Mouse (Mus musculus): ENCODE measurements around the gene Ccdc114. TPM values are rescaled to one million over a fixed set of nuclear protein-coding genes. Genes with fewer than 3 reads are reported as not detected.
"Not testable (repeated sequence)": the region's sequence is repeated elsewhere in the genome, so short reads cannot be mapped to it uniquely, and the experiment has no call there.

Ccdc114 gene
- total RNA-seq (2021), result 1 to 10 TPM; 2.6 to 2.7 TPM
- long read RNA-seq, experiment 1, partial matches to known transcripts, result 0 of 2 reads
- long read RNA-seq, experiment 1, other reads (novel, unspliced or antisense), result 1 of 2 reads
- long read RNA-seq, experiment 2, result 0 reads

DNA sequence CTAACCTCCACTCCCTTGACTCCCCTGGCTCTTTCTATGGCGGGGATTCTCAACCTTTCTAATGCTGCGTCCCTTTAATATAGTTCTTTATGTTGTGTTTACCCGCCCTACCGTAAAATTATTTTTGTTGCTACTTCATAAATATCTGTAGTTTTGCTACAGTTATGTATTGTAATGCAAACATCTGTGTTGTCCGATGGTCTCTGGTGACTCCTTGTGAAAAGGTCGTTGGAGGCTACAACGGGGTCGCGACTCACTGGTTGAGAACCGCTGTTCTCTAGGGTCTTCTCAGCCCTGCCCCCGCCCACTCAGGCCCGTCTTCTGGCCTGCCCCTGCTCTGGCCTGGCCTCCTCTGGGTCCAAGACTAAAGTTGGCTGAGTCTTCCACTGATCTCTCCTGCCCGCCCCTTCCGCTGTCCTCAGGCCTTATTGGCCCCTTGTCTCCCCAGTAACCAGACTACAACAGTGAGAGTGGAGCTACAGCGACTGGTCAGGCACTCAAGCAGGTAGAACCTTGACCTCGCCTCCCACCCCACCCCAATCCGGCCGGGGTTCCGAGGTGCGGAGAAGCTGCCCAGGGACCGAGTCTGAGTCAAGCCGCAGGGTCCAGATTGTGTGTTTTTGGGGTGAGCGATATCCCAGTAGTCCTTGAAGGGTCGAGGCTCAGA is at the start of gene Ccdc114:
TSS of gene Ccdc114 (plus strand) at position 311 of the 667 bp plus-strand sequence.
- DNase-seq (ENCODE audit: low spot score in 2 of 2), result no peak

DNA sequence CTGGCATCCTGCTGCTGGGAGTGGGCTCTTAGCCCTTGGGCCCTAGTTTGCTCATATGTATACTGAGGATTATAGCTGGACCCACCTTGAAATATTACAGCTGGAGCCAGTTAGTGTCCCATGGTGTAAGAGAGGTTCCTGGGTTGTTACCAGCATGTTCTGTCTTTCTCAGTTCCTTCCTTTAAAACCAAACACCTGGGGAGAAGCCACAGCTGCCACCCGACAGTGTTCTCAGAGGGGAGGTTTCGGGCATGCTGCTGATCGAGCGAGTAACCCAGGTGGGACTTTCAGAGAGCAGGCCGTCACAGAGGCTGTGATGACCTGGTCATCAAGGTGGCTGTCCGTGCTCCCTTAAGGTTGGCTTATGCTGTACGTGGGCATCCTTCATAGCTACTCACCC is 47.0 kb upstream of the Ccdc114 start:
- DNase-seq (ENCODE audit: low spot score in 2 of 2), result no peak

GRCm38 (mm10) chr7:45878278-45878677 is 45.6 kb upstream of the Ccdc114 start, which contains the start of gene Grin2d:
Grin2d (minus strand) TSS chr7:45878378.
- DNase-seq (ENCODE audit: low spot score in 2 of 2), result not testable (repeated sequence)

GRCm38 (mm10) chr7:45880531-45880930 is 43.3 kb upstream of the Ccdc114 start:
- no peak for DNase-seq (ENCODE audit: low spot score in 2 of 2)

- no peak for DNase-seq (ENCODE audit: low spot score in 2 of 2)
Measured at GRCm38 (mm10) chr7:45881011-45881410, 42.9 kb upstream of the Ccdc114 start.

- no peak for DNase-seq (ENCODE audit: low spot score in 2 of 2)
Measured at GRCm38 (mm10) chr7:45887246-45887645, 36.6 kb upstream of the Ccdc114 start.

GRCm38 (mm10) chr7:45892651-45893050 is 31.2 kb upstream of the Ccdc114 start:
- no peak for DNase-seq (ENCODE audit: low spot score in 2 of 2)

DNA sequence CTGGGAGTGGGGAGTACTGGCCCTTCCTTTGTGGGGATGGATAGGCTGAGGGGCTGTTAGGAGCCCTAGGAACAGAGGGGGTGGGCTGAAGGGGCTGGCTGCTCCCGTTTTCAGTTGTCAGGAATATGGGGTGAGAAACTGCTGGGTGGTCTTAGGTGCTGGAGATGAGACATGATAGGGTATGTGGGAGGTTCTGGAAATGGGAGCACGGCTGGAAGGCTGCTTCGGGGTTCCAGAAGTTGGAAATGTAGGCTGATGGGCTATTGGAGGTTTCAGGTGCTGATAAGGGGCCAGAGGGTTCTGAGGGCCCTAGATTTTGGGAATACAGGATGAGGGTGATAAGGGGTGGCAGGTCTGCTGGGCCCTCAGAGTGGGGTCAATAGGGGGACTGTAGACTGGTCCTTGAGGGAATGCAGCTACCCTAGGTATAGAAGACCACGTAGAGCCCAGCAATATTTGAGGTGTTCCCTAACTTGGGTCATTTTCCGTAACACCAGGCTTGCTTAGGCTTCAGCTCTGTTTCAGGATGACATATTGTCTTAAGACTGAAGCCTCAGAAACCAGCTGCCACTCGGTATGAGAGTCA is 27.8 kb upstream of the Ccdc114 start:
- no peak for DNase-seq (ENCODE audit: low spot score in 2 of 2)

DNA sequence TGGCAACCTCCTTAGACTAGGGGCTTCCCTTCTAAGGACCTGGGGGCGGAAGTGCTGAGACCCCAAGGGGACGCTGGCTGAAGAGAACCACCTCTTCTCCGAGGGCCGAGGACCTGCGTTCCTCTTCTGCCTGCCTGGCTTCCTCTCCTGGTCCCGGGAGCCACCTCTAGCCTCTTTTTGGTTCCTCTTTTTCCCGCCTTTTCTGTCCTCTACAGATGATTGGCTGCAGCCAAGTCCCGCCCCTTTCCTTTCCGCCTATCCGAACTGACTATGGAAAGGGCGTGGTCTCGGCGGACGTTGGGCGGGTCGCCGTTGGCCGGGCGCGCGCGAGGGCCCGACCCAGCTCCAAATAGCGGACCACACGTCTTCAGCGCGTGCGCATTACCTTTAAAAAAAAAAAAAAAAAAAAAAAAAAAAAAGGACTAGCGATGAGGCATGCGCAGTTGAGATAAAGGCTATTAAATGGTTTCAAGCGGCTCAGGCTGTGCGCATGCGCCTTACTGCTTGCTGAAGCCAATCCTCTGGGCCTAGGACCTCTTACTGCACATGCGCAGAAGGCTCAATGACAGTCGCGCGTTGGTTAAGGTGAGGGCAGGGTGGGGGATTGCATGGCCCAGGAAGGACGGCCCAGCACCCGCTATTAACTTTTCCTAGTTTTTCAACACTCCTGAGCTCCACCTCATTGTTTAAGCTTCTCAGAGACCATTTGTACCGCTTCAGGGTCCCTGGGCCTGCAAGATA is 27.2 kb upstream of the Ccdc114 start, which contains the start of the genes Syngr4 and Tmem143:
TSS of gene Syngr4 (minus strand) at position 198 of the 741 bp plus-strand sequence.
TSS of gene Tmem143 (plus strand) at position 425 of the 741 bp plus-strand sequence.
- peak; percentile 94 to 95 for DNase-seq (ENCODE audit: low spot score in 2 of 2)

DNA sequence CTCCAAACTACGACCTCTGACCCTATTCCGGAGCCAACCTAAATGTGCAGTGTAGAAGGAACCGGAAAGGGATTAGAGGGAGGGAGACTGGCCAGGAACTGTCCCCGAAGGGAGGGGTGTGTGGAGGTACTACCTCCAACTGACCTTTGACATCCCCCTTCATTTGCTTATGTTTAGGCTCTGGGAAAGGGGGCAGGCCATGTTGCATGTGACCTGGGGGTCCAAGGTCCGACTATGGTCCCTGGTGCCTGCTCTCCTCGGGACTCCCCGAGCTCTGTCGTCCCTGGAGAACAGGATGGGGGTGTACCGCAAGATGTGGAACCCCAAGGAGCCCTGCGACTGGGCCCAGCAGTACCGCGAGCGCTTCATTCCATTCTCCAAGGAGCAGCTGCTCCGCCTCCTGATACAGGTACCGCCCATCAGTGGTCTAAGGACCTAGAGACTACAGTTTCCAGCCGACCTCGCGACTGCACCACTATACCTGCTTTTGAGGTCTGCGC is 26.6 kb upstream of the Ccdc114 start:
- peak; percentile 45 to 53 for DNase-seq (ENCODE audit: low spot score in 2 of 2)

DNA sequence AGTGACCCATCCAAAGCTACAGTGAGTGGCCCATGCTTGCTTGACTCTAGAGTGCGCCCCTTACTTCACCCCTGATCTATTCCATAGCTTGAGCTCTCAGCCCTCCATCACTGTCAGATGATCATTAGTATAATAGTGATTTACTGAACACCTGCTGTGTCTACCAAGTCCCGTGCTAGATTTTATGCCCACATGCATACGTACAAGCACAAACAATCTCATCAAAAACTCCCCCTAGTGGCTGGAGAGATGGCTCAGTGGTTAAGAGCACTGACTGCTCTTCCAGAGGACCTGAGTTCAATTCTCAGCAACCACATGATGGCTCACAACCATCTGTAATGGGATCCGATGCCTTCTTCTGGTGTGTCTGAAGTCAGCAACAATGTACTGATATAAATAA is 25.7 kb upstream of the Ccdc114 start:
- DNase-seq (ENCODE audit: low spot score in 2 of 2), result not testable (repeated sequence)

DNA sequence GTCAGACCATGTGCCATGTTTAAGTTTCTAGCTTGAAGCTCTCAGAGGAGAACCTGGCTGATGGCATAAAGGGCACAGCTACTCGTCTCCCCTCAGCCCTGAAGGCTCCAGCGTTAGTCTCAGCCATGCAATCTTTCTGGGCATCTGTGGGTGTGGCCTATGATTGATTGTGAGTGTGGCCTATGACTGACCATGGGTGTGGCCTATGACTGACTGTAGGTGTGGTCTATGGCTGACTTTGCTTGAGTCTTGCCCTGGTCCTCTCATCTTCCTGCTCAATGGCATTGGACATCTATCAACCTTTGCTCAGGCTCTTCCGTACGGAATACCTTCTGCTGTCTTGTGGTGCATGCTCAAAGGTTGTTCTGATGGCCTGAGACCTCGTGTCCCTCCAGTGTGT is 22.3 kb upstream of the Ccdc114 start:
- DNase-seq (ENCODE audit: low spot score in 2 of 2), result no peak

- DNase-seq (ENCODE audit: low spot score in 2 of 2), result no peak
Measured at GRCm38 (mm10) chr7:45902481-45903002, 21.3 kb upstream of the Ccdc114 start.

DNA sequence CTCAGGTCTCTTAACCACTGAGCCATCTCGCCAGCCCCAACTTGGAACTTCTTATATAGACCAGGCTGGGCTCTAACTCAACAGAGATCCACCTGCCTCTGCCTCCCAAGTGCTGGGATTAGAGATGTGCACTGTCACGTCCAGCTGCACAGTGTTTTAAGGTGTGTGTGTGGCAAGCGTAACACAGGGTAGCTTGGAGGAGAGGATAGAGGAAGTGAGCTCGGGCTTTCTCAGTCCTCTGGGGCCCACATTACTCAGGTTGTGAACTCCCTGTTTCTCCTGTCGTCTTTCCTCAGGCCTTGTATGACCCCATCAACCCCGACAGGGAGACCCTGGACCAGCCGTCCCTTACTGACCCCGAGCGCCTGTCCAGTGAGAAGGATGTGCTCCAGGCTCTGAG is 17.2 kb upstream of the Ccdc114 start:
- DNase-seq (ENCODE audit: low spot score in 2 of 2), result no peak

DNA sequence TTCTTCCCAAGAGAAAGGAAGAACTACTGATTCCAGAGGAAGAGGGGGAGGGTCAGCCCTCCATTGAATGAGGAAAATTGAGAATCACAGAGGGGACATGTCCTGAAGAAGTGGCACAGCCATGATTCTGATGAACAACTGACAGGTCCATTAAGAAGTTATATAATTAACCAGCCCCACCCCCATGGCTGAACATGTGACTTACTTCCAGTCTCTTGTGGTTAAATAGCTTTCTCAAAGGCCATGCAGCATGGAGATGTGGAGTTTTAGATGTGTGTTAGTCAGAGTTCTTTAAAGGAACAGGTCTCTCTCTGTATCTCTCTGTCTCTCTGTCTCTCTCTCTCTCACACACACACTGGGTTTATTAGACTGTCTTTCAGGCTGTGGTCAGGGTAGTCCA is 15.5 kb upstream of the Ccdc114 start:
- DNase-seq (ENCODE audit: low spot score in 2 of 2), result no peak

DNA sequence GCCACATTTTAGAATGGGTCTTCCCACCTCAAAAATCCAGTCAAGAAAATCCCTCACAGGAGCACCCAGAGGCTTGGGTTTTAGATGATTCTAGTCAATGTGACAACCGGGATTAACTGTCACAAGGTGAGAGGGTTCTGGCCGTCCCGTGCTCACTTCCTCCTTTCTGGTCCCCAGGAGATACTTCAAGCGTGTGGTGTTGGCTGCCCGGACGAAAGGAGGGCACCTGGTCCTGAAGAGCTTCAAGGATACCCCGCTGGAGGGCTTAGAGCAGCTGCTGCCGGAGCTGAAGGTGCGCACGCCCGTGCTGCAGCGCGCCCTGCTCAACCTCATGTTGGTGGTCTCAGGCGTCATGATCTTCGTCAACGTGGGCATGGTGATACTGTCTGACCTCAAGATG is 14.7 kb upstream of the Ccdc114 start:
- DNase-seq (ENCODE audit: low spot score in 2 of 2), result no peak

DNA sequence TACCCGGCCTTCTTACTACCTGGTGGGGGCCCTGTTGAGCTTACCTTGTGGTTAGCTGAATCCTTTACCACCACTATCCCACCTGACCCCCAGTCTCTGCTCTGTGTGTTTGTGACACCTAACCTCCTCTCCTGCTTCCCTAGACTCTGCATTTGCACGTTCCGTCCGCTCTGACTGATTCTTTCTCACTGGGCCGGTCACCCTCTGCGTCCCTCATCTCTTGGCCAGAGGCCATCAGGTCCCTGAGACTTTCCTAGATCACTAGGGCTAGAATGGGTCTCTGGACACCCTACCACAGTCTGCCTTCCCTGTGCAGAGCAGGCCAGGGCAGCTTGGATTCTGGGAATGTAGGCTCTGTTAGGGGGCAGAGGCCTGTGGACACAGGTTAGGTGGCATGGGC is 9.8 kb upstream of the Ccdc114 start:
- no peak for DNase-seq (ENCODE audit: low spot score in 2 of 2)

GRCm38 (mm10) chr7:45915011-45915410 is 8.9 kb upstream of the Ccdc114 start:
- DNase-seq (ENCODE audit: low spot score in 2 of 2), result no peak

DNA sequence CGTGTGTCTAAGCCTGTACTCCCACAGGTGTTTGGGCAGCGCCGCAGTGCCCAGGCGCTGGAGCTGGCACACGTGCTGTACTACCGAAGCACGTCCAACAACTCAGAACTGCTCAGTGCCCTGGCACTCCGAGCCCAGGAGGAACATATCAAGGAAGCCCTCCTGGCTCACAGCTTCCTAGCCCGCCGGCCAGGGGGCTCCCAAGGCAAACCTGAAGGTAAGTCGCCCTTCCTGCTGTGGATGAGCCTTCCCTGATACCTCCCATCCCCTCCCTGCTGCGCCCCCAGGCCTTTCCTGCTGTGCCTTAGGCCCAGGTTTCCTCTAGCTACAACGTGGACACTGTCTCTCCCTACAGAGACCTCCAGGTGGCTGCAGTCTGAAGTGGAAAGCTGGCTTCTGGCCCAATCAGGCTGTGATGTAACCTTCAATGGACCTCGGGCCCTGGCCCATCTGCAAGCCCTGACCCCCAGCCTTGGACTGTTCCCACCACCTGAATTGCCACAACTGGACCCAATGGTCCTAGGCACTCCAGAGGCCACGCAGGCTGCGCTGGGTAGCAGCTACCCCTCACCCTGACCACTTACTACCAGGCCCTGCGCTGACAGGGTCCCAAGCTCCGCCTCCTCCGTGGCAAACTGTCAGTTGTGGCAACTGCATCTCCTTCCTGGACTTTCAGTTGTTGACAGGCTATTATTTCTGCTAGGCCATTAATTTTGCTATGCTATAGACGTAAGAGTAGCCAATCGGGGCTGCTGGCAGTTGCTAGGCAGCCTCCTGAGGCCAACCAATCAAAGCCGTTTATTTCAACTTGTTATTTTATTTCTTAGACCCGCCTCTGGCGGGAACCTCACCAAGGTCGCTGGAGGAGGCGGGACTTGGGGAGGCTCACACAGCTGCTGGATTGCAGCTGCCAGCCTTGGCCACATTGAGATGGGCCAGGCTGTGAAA is 7.5 kb upstream of the Ccdc114 start:
- peak; percentile 43 to 63 for DNase-seq (ENCODE audit: low spot score in 2 of 2)

GRCm38 (mm10) chr7:45917004-45917704 is 6.7 kb upstream of the Ccdc114 start:
- DNase-seq (ENCODE audit: low spot score in 2 of 2), result no peak

Data from left cerebral cortex, adult 18-20 months (tissue).